Mouse (Mus musculus) large intestine, adult 2 months (tissue): ENCODE measurements around the gene Tmem266. TPM values are rescaled to one million over a fixed set of nuclear protein-coding genes. Genes with fewer than 3 reads are reported as not detected.

Source experiments
- DNase-seq: peaks from one replicate; pipeline ENCODE4 v3.0.0-alpha.2; 2012; ENCODE audit warnings: low read depth, low spot score
- WGBS: fragments of 180-500 bp; shearing (Covaris S2); methylation state at CpG from one replicate; pipeline ENCODE4 v1.1.7; 2018; 5-methylcytosine and 5-hydroxymethylcytosine counted together
- polyA plus RNA-seq: library from polyadenylated mRNA; depleted of rRNA; stranded (reverse); fragments of >200 nt; gene quantifications from 2 replicates; pipeline ENCODE4 v1.2.3, GENCODE M21; 2012; rRNA removed

The Tmem266 gene
- polyA plus RNA-seq, 1 experiment = 1.3 TPM

DNA sequence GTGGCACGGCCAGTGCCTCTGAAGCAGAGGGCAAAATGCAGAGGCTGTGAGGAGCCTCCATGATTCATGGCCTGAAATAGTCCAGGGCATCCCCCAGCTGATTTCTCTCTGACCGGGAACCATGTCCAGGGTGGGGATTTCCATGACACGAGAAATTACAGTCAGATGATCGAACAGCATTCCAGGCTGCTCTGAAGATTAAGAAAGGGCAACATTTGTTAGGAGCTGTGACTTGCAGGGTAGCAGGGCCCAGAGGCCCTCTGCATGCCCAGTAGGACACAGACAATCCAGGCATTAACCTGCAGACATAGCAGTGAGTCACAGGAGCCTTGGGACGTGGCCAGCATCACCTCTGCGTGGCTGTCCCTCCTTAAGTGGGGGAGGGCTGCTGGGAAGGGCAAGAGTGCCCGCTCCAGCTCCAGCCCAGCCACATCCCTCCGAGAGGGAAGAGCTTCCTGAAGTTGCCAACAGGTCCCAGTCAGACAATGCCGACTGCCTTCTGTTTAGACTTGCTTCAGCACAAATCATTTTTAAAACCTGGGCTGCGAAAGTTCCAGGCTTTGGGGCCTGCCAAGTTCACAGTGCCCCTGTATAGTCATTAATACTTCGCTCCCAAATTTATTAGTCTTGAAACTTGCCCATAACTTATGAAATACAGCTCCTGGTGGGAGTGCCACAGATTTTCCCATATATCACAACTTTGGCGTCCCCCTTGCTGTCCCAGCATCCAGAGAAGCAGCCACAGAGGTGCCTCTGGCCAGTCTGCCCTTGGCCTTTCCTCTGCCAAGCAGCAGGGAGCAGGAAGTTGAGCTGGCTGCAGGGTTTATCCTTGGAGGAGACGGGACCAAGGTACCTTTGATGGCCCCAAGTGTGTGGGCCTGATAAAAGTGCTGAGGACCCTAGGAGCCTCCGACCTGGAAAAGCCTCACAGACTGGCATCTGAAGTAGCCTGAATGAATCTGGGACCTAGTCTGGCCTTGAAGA lies 105.9 kb downstream of the Tmem266 start:
- 66% methylated on average over 14 of the region's 14 CpGs for WGBS
- no peak for DNase-seq

DNA sequence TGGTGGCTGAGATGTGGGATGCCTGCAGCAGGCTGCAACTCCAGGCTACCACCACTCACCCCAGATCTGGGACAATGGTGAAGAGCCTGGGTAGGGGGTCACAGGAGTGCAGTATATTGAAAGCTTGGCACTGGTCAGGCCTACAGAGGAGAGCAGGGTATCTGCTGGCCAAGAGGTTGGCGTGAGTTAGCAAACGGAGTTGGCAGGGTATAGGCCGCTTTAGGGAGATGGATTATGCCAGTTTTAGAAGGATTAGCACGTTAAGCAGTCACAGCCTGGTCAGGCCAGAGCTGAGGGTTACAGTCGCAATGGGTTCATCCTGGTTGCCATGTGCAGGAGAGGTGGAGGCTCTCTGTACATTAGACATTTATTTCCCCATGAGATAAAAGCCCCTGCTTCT lies 107.2 kb downstream of the Tmem266 start:
- whole genome bisulfite sequencing = 93% methylated on average over 5 of the region's 5 CpGs
- no peak for DNase-seq

DNA sequence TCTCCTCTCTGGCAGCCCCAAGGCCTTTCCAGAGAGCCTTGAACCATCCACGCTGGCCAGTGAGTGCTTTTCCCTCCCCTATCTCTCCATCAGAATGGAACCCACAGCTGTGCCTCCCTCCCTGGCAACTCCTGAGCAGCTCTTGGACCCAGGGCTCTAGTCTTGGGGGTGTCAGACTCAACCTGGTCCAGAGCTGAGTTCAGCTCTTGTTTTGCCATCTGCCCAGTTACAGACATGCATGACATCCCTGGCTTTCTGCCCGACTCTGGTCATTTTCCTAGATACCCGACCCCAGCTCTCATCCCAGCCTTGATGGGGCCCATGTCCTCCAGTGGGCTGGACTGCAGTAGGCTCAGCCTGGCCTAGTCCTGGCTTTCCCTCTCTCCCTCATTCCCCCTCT lies 111.7 kb downstream of the Tmem266 start:
- WGBS = 47% methylated on average over 3 of the region's 3 CpGs
- DNase-seq = no peak

DNA sequence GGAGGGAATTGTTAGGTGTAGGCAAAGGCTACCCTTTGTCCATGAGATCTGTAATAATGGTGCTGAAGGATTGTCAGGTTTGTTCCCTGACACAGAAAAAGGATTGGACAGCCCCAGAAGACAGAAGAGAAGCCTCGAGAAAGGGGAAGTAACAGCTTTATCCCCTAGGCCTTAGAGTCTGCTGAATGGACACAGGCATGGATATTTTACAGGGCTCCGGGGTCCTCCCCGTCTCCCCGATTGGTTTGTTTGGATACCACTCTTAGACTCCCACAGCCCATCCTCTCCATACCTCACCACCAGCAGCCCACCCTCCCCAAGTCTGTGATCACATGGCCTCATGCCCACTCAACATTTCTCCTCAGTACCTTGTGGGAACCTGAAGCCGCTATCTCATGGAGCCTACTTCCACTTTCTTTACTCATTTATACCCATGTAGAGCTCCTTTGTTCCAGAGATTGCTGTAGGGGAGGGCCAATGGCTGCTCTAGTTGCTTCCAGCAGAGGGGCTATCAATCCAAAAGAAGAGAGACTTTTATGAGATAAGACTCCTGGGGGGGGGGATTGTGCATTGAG lies 112.6 kb downstream of the Tmem266 start:
- DNase-seq = no peak
- 90% methylated on average over 5 of the region's 5 CpGs for WGBS

DNA sequence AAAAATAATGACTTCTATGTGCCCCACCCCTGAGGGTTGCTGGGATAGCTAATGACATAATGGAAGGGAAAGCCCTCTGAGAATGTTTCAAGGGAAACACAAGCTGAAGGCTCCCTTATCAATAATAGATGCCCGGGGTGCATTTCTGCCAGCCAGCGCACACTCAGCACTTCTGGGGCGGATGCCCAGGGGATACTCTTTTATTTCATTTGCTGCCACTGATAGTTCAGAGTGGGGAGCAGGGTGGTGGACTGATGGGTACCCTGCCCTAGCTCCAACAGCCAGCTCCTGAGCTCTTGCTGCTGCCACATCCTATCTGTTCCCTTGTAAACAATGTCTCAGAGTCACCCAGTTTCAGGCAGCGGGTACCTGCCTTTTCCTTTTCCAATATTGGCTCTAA lies 120.8 kb downstream of the Tmem266 start:
- 90% methylated on average over 4 of the region's 4 CpGs for WGBS
- DNase-seq = no peak

DNA sequence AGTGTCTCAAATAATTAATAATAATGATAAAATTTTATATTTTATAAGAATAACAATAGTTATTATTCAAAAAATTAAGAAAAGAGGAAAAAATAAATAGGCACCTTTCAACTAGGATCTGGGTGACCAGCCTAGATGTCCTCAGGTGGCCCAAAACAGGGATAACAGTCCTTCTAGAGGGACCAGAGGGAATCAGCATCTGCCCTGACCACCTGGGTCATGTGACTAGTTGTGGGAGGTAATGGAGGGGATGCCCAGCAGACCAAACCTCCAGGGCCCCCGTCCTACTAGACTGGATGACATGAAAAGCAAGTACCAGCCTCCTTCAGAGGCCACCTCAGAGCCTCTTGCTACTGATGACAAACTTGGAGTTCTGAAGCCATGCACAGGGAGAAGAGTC lies 122.4 kb downstream of the Tmem266 start:
- no peak for DNase-seq
- WGBS = 76% methylated on average over 1 of the region's 1 CpGs

DNA sequence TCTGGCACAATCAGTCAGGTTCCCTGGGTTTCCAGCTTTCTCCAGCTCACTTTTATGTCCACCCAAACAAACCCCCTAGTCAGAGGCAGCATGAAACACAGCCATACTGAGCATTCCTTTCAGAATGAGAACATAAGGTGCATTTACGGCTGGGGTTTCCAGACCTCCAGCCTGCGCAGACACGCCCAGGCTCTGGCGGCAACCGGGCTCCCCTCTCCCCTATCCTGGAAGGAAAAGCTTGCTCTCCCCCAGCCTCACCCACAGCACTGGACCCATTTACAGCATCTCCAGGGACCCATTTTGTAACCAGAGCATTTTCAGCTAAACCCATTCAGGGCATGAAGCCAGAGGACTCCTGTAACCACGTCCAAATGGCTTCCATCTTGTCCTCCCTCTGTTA lies 123.3 kb downstream of the Tmem266 start:
- WGBS = 76% methylated on average over 6 of the region's 6 CpGs
- no peak for DNase-seq

DNA sequence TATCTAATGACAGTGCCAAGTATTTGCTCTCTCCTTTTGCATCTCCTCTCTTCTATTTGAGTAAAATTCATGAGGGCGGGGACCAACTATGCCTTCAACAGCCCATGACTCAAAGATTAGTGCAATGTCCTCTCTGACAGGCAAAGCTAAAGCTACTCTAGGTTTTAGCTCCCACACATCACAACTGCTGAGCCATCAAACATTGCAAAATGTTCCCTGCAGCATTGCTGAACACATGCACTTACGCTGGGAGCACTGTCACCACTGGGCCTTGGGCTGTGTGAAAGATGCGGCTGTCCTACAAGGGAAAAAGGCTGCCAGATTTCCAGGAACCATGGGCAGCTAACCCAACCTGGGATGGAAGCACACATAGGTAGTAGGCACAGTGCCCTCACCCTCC lies 124.7 kb downstream of the Tmem266 start:
- no peak for DNase-seq

DNA sequence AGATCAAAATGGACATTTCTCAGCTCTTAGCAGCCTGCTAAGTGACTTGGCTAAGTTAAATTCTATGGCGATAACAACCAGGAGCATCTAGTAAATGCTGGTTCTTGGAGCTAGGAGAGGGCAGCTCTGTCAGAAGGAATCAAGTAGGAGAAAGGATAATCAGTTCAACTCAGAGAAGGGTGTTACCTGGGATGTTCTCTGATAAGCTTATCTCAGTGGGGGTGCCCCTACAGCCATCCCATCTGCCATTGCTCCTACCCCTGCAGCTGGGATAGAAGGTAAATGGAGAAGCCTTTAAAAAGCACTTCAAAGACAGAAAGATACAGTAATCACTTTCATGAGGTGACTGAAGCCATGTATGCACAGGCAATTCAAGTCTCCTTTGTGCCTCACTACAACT lies 126.2 kb downstream of the Tmem266 start:
- 98% methylated on average over 1 of the region's 1 CpGs for WGBS
- no peak for DNase-seq

More for the DNA sequence above, 124.7 kb downstream of the Tmem266 start:
- 91% methylated on average over 3 of the region's 3 CpGs for WGBS

DNA sequence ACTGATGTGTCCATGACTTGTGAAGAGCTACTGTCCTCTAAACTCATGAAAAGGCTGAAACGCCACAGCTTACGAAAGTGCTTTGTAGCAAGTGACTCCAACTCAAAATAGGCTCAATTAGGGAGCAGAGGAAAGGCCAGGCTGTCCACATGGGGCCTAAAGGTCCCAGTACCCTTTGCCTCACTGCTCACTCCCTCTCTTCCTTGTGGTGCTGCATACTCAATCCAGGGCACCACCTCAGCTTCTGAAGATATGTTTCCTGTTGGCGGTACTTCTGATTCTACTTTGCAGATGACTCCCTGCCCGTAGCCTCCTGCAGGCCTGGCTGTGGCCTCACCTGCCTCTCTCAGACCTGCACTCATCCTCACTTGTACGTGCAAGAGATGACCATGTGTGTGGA lies 126.7 kb downstream of the Tmem266 start:
- WGBS = 93% methylated on average over 5 of the region's 5 CpGs
- no peak for DNase-seq

DNA sequence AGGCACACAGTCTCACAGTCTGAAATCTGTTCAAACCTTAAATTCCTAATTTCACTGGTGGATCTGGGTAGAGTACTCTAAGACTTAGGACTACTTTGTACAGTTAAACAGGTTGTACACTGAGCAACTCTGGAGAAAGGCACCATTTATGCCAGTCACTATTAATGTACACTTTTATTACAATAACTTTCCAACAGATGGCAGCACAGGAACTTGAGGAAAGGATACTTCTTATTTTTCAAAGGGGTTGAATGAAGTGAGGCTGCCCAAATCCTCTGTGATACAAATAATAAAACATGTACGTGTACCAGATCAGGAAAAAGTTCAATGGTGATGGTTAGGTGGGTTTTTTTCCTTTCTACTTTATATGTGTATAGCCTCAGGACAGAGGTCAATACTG lies 141.7 kb downstream of the Tmem266 start:
- DNase-seq = no peak
- WGBS = 31% methylated on average over 1 of the region's 1 CpGs

DNA sequence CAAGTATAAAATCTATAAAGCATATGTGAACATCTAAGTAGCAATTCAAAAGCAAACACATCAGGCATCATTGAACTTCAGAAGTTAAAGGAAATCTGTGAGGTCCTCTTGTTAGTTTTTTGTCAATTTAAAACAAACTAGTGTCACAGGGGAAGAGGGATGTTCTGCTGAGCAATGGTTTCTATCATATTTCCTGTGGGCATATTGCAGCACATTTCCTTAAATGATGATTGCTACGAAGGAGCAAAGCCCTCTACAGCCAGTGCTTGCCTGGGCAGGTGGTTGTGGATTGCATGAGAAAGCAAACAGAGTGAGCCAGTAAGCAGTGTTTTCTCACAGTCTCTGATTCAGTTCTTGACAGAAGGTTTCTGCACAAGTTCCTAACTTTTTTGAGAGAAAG lies 149.4 kb downstream of the Tmem266 start:
- DNase-seq = no peak
- WGBS = 53% methylated on average over 1 of the region's 1 CpGs

DNA sequence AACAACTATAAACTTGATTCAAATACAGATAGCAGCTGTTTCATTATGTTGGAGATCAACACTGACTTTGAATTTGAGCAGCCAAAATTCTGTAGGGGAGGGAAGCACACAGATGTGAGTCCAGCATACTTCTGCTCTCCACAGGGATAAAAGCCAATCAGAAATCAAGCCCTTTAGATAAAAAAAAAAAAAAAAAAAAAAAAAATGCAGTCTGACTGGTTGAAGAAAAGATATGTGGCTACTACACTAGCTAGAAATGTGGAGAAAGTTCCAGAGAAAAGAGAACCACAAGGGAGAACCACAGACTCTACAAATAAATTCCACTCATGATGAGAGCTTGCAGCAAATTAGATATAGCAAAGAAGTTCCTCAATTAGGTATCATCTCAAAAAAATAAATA lies 152.0 kb downstream of the Tmem266 start:
- DNase-seq = no peak

DNA sequence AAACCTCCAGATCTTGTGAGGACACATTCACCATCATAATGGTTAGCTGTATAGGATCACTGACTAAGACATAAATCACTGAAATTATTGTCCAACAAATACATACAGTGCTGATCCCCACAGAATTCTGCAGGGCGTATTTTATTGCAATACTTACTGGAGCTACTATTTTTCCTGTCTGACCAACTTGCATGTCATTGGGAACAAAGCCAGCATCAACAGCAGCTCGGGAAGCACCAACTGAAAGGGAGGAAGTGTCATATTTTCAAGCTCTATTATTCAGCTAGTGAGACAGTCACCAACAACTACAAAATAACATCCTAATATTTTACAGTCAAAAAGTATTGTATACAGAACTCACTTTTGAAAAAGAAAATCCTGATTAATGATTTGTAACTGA lies 155.4 kb downstream of the Tmem266 start:
- DNase-seq = no peak
- 34% methylated on average over 2 of the region's 2 CpGs for WGBS

Other genes starting within 250 kb of the Tmem266 start
- gene Ube2q2, start 178.1 kb upstream of the Tmem266 start, polyA plus RNA-seq = 4.0 and 6.2 TPM in 2 replicates
- gene Fbxo22, start 118.0 kb upstream of the Tmem266 start, polyA plus RNA-seq = 11.4 and 14.7 TPM in 2 replicates
- 1.7 and 2.9 TPM in 2 replicates for gene Nrg4, start 69 bp upstream of the Tmem266 start, polyA plus RNA-seq
- 59.7 and 66.5 TPM in 2 replicates for gene Etfa, start 185.3 kb downstream of the Tmem266 start, polyA plus RNA-seq
- 0.67 and 0.77 TPM in 2 replicates for gene Isl2, start 211.8 kb downstream of the Tmem266 start, polyA plus RNA-seq